Mouse (Mus musculus) midbrain, embryonic 10.5 days (tissue): ENCODE results near the gene S1pr4. TPM values are rescaled to one million over a fixed set of nuclear protein-coding genes. Genes with fewer than 3 reads are reported as not detected.

Experiments used
- DNase-seq: peaks from one replicate; pipeline ENCODE4 v3.0.0-alpha.2; 2017; ENCODE audit warnings: low spot score
- H3K27ac ChIP-seq: fragments of 300-500 bp; sonication (generic); replicated peaks from 2 replicates; pipeline ENCODE4 v1.5.1; 2016; ENCODE audit warnings: mild to moderate bottlenecking
- H3K27me3 ChIP-seq: fragments of 300-500 bp; sonication (generic); 2 replicates; pipeline ENCODE4 v1.6.1; 2016; ENCODE audit warnings: low read depth, mild to moderate bottlenecking; ENCODE audit not compliant: poor library complexity, severe bottlenecking
- H3K36me3 ChIP-seq: fragments of 300-500 bp; sonication (generic); 2 replicates; pipeline ENCODE4 v1.6.1; 2016; ENCODE audit warnings: mild to moderate bottlenecking, moderate library complexity
- H3K4me1 ChIP-seq: fragments of 300-500 bp; sonication (generic); 2 replicates; pipeline ENCODE4 v1.6.1; 2016
- H3K4me3 ChIP-seq: fragments of 300-500 bp; sonication (generic); 2 replicates; pipeline ENCODE4 v1.5.1; 2016; ENCODE audit warnings: mild to moderate bottlenecking, moderate library complexity
- H3K9me3 ChIP-seq: fragments of 300-500 bp; sonication (generic); replicated peaks from 2 replicates; pipeline ENCODE4 v1.6.1; 2016; ENCODE audit warnings: mild to moderate bottlenecking
- WGBS: fragments of 180-500 bp; shearing (Covaris S2); methylation state at CpG from one replicate; pipeline ENCODE4 v1.1.7; 2016; 5-methylcytosine and 5-hydroxymethylcytosine counted together
- polyA plus RNA-seq: library from polyadenylated mRNA; unstranded; fragments of >200 nt; fragmentation: Nextera tagmentation; extraction: Ambion mirVana; gene quantifications from 2 replicates; pipeline ENCODE4 v1.2.1, GENCODE M21; 2016

S1pr4 gene
- polyA plus RNA-seq, 1 experiment from 2014 or later: 0.37 TPM

- H3K27me3 ChIP-seq: peaks cover 93% of the 10 kb centered on the region
- no peak overlapping the region for H3K4me3 ChIP-seq
- 0 out of 2 replicates have a peak, but pooled peaks cover 4% of the 10 kb centered on the region for H3K36me3 ChIP-seq
- H3K4me1 ChIP-seq: peaks cover 42% of the 10 kb centered on the region
- no peak overlapping the region for H3K27ac ChIP-seq
- no peaks in the 10 kb centered on the region for H3K9me3 ChIP-seq
- peak; percentile 20 for DNase-seq
- WGBS: 2% methylated on average over 5 of the region's 5 CpGs
Measured at GRCm38 (mm10) chr10:81465265-81465645, 34.7 kb downstream of the S1pr4 start.

- Histone ChIP-seq H3K4me1 (peaks cover 42% of the 10 kb centered on the region), H3K36me3 (0 out of 2 replicates have a peak, but pooled peaks cover 4% of the 10 kb centered on the region), H3K27ac (peak overlapping the region; percentile 75), H3K4me3 (peak overlapping the region; percentile 60), H3K9me3 (no peaks in the 10 kb centered on the region), H3K27me3 (peaks cover 99% of the 10 kb centered on the region)
- peak; percentile 88 for DNase-seq
- WGBS: 2% methylated on average over 33 of the region's 33 CpGs
Measured at GRCm38 (mm10) chr10:81464405-81465264, 35.3 kb downstream of the S1pr4 start.

- peak overlapping the region; percentile 60 for H3K4me3 ChIP-seq
- 77% methylated on average over 4 of the region's 4 CpGs for WGBS
- H3K4me1 ChIP-seq: peaks cover 42% of the 10 kb centered on the region
- no peaks in the 10 kb centered on the region for H3K9me3 ChIP-seq
- H3K27me3 ChIP-seq: peaks cover 100% of the 10 kb centered on the region
- no peak overlapping the region for H3K27ac ChIP-seq
- no peak for DNase-seq
- H3K36me3 ChIP-seq: 0 out of 2 replicates have a peak, but pooled peaks cover 4% of the 10 kb centered on the region
Measured at GRCm38 (mm10) chr10:81463531-81463930, 36.4 kb downstream of the S1pr4 start.

DNA sequence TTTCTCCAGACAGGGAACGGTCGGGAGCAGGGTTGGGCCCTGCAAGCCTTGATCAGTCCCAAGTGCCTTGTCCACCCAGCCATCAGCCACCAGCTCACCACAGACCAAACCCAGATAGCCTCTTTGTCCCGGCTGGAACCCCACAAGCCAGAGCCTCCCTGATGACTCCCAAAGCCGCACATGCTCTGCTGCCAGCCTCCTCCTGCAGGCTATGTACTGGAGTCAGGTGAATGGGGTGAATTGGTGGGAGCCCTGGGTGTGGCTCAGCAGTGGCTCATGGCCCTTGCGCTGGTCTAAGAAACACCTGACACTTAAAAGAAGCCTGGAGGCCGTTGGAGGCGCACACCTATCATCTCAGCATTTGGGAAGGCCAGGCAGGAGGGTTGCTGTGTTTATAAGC lies 37.0 kb downstream of the S1pr4 start:
- no peak overlapping the region for H3K4me3 ChIP-seq
- peaks cover 42% of the 10 kb centered on the region for H3K4me1 ChIP-seq
- DNase-seq: peak; percentile 11
- H3K27me3 ChIP-seq: peaks cover 100% of the 10 kb centered on the region
- H3K36me3 ChIP-seq: 0 out of 2 replicates have a peak, but pooled peaks cover 4% of the 10 kb centered on the region
- H3K9me3 ChIP-seq: no peaks in the 10 kb centered on the region
- 82% methylated on average over 7 of the region's 7 CpGs for WGBS
- H3K27ac ChIP-seq: no peak overlapping the region

DNA sequence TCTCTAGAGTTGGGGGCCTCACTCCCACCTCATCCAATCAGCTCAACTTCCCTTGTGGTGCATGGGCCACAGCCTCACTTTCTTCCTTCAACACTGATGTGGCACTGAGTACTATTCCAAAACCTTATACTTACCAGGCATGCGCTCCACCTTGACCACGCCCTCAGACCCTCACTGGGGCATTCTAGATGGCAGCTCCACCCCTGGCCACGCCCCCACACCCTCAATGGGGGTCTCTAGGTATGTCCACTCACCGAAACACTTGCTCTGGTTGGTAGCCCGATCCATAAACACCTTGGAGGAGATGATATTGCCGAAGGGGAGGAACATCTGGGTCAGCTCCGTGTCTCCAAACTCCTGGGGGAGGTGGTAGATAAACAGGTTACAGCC lies 37.5 kb downstream of the S1pr4 start:
- H3K36me3 ChIP-seq: 0 out of 2 replicates have a peak, but pooled peaks cover 4% of the 10 kb centered on the region
- DNase-seq: no peak
- no peaks in the 10 kb centered on the region for H3K9me3 ChIP-seq
- peaks cover 100% of the 10 kb centered on the region for H3K27me3 ChIP-seq
- H3K4me1 ChIP-seq: peaks cover 42% of the 10 kb centered on the region
- WGBS: 39% methylated on average over 7 of the region's 7 CpGs
- H3K27ac ChIP-seq: no peak overlapping the region
- H3K4me3 ChIP-seq: no peak overlapping the region

DNA sequence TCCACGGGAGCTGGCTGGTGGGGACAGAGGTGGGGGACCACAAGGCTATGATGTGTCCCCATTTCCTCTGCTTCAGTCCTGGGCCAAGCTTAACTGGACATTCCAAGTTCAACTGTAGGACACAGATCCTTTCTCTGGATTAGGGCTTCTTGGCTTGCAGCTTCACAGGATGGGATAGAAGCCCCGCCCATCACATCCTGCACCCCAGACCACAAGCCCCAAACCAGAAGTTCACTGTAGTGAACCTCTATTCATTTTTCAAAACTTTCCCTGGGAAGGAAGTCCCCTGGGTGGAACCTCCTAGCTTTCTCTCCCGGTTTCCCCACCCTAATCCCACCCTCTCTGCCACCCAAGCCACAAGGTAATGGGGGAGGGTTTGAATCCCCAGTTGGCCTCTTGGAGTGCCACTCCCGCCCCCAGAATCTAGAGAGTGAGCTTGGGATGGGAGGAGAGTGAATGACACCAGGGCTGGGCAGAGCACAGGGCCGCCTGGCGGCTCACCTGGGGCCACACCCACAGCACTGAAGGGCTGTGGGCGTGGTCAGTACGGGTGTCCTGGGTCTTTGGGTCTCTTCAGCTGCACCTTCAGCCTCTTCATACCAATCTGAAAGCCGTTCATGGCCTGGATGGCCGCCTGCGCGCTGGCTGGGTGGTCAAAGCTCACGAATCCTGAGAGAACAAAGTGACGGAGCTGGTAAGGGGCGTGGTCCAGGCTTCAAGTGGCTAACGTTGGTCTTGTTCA lies 38.1 kb downstream of the S1pr4 start:
- H3K36me3 ChIP-seq: 0 out of 2 replicates have a peak, but pooled peaks cover 3% of the 10 kb centered on the region
- H3K4me3 ChIP-seq: no peak overlapping the region
- WGBS: 10% methylated on average over 16 of the region's 16 CpGs
- no peak overlapping the region for H3K27ac ChIP-seq
- peaks cover 100% of the 10 kb centered on the region for H3K27me3 ChIP-seq
- DNase-seq: peak; percentile 11
- H3K4me1 ChIP-seq: peaks cover 39% of the 10 kb centered on the region
- H3K9me3 ChIP-seq: no peaks in the 10 kb centered on the region

- Histone ChIP-seq H3K27ac (no peak overlapping the region), H3K36me3 (no peaks in the 10 kb centered on the region), H3K4me1 (peaks cover 36% of the 10 kb centered on the region), H3K9me3 (no peaks in the 10 kb centered on the region), H3K27me3 (peaks cover 100% of the 10 kb centered on the region), H3K4me3 (no peak overlapping the region)
- WGBS: 43% methylated on average over 11 of the region's 11 CpGs
- peak; percentile 11 for DNase-seq
Measured at GRCm38 (mm10) chr10:81460951-81461350, 39.0 kb downstream of the S1pr4 start.

DNA sequence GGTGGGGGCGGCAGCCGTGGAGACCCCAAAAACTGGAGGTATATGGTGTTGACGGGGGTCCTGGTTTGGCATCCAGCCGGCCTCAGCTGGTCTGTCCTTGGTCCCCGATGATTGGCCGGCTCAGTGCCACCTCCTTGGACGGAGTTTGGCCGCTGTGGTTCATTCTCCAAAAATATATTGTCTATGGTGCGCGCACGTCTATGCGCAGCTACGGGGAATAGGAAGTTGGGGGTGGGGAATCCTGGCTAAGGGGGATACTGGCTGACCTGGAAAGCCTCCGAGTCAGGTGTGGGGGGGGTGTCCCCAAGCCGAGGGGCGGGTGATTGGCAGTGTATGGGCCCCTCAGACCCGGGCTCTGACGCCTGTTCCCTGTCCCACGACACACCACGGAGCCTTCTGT lies 39.5 kb downstream of the S1pr4 start:
- no peaks in the 10 kb centered on the region for H3K9me3 ChIP-seq
- H3K4me1 ChIP-seq: peaks cover 35% of the 10 kb centered on the region
- no peaks in the 10 kb centered on the region for H3K36me3 ChIP-seq
- H3K27me3 ChIP-seq: peaks cover 100% of the 10 kb centered on the region
- 39% methylated on average over 20 of the region's 20 CpGs for WGBS
- no peak overlapping the region for H3K4me3 ChIP-seq
- H3K27ac ChIP-seq: no peak overlapping the region
- DNase-seq: peak; percentile 13

DNA sequence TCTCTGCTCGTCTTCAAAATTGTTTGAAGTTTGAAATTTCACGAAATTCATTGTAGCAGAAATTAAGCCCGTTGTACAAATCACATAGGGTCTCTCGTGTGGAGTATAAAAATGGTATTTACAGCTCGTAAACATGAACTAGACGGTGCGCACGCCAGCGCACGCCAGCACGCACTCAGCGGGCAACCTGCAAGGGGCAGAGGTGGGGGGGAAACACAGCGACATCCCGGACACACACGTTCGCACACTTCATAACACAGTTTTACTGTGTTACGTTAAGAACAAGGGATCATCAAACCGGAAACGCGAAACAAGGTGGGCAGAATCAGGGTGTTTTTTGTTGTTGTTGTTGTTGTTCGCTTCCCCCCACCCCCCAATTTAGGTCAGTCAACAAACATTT lies 40.5 kb downstream of the S1pr4 start:
- DNase-seq: no peak
- no peak overlapping the region for H3K4me3 ChIP-seq
- WGBS: 70% methylated on average over 21 of the region's 21 CpGs
- no peaks in the 10 kb centered on the region for H3K36me3 ChIP-seq
- no peak overlapping the region for H3K27ac ChIP-seq
- peaks cover 24% of the 10 kb centered on the region for H3K4me1 ChIP-seq
- H3K27me3 ChIP-seq: peaks cover 100% of the 10 kb centered on the region
- no peaks in the 10 kb centered on the region for H3K9me3 ChIP-seq

DNA sequence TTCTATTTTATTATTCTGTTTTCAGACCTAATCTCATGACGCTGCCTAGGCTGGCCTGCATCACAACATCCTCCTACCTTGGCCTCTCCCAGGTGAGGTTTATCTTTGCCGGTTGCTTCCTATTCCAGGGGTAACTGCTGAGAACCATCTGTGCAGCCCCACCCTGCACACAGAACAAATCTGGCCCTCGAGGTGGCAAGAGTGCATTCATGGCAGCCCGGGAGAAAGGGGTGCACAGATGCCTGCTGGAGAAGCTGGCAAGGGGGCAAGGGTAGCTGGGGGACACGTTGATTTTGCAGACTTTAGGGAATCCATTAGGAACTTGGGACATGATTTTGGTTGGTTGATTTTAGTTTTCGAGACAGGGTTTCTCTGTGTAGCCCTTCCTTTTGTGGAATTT lies 41.7 kb downstream of the S1pr4 start:
- no peak for DNase-seq
- H3K9me3 ChIP-seq: no peaks in the 10 kb centered on the region
- H3K4me1 ChIP-seq: peaks cover 14% of the 10 kb centered on the region
- no peaks in the 10 kb centered on the region for H3K36me3 ChIP-seq
- H3K4me3 ChIP-seq: no peak overlapping the region
- 85% methylated on average over 6 of the region's 6 CpGs for WGBS
- peaks cover 100% of the 10 kb centered on the region for H3K27me3 ChIP-seq
- H3K27ac ChIP-seq: no peak overlapping the region

GRCm38 (mm10) chr10:81457624-81458023 lies 42.3 kb downstream of the S1pr4 start:
- Histone ChIP-seq H3K9me3 (no peaks in the 10 kb centered on the region), H3K27ac (no peak overlapping the region), H3K4me3 (no peak overlapping the region), H3K27me3 (peaks cover 100% of the 10 kb centered on the region), H3K4me1 (peaks cover 15% of the 10 kb centered on the region), H3K36me3 (no peaks in the 10 kb centered on the region)
- WGBS: 92% methylated on average over 8 of the region's 8 CpGs
- DNase-seq: peak; percentile 10

DNA sequence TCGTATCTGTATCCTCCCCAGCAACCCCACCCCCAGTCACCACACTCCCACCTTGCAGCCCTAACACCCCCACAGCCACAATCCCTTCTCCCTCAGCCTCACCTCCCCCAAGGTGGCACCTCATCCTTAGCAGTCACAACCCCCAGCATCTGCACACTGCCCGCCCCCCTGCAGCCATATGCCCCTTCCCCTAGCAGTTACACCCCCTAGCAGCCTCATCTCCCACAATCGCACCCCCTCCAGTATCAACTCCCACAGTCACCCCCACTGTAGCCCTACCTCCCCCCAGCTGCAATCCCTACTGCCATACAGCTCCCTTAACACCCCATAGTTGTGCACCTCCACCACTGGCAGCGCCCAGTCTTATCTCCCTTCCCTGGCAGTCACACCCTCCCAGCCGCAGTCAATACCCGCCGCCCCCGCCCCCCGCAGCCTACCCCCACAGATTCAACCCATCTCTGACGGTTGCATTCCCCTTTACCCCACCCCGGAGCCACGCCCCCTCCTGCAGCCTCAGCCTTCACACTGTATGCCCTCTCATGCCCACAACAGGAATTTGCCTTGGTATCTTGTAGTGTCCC lies 42.9 kb downstream of the S1pr4 start:
- Histone ChIP-seq H3K36me3 (no peaks in the 10 kb centered on the region), H3K4me1 (peaks cover 17% of the 10 kb centered on the region), H3K27me3 (peaks cover 100% of the 10 kb centered on the region), H3K4me3 (no peak overlapping the region), H3K27ac (no peak overlapping the region), H3K9me3 (no peaks in the 10 kb centered on the region)
- 55% methylated on average over 12 of the region's 12 CpGs for WGBS
- DNase-seq: no peak
